Mouse (Mus musculus): Measurements from ENCODE around the gene Acvr1b. TPM values are rescaled to one million over a fixed set of nuclear protein-coding genes. Genes with fewer than 3 reads are reported as not detected.

Gene Acvr1b
- polyA plus RNA-seq, 1 experiment from 2014 or later = 5.8 TPM

DNA sequence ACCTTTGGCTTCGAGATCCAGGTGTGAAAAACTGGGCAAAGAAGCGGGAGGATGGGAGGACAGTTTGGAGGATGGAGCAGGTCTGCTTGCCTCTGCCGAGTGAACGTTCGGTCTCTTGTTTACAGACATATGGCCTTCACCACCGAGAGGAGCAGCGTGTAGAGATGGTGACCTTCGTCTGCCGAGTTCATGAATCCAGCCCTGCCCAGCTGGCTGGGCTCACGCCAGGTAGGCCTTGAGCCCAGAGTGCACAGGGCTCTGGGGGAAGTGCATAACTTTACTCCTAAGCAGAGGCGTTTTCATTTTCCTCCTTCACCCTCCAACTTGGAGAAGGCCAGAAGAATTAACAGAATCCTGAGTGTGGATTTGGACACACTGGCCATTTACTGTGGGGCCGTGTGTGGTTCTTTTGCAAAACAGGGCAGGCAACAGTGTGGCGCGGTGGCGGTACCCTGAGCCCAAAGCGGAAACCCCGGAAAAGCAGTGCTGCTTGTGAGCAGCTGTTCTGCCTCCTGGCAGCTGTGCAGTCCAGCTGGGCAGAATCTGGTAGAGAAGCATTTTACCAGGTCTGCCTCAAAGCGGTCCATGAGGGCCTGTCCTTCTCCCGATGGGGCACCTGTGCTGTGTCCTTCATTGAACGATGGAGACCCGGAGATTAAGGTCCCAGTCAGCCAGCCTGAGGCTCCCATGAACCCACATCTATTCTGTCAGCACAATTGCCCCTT lies 55.2 kb downstream of the Acvr1b start:
- ATAC-seq (replicated peaks; ENCODE audit: low FRiP score, low read depth) = no peak
- no peak overlapping the region for H3K4me3 ChIP-seq (replicated peaks; ENCODE audit: low read depth, low read length)
- H3K27ac ChIP-seq = no peak overlapping the region
- H3K36me3 ChIP-seq (ENCODE audit: insufficient read depth, low read length) = peaks cover 14% of the 10 kb centered on the region; the same call in 1 of the 2 replicates
- DNase-seq (ENCODE audit: low spot score) = no peak
- 81% methylated on average over 21 of the region's 21 CpGs for WGBS
- H3K4me1 ChIP-seq (replicated peaks; ENCODE audit: insufficient read depth, low read length) = 0 out of 2 replicates have a peak, but pooled peaks cover 2% of the 10 kb centered on the region
- H3K27me3 ChIP-seq (ENCODE audit: insufficient read depth, low read length) = no peaks in the 10 kb centered on the region
- no peak overlapping the region for H3K9ac ChIP-seq (ENCODE audit: low read depth, low read length)
- 0 out of 2 replicates have a peak overlapping the region, but pooled peaks have one; percentile 30 for H3K4me2 ChIP-seq (ENCODE audit: low read length)
- no peaks in the 10 kb centered on the region for H3K9me3 ChIP-seq (replicated peaks; ENCODE audit: low read length)
- no peak for TF ChIP-seq CTCF (IDR thresholded peaks at IDR 0.05; ENCODE audit: low read depth)

DNA sequence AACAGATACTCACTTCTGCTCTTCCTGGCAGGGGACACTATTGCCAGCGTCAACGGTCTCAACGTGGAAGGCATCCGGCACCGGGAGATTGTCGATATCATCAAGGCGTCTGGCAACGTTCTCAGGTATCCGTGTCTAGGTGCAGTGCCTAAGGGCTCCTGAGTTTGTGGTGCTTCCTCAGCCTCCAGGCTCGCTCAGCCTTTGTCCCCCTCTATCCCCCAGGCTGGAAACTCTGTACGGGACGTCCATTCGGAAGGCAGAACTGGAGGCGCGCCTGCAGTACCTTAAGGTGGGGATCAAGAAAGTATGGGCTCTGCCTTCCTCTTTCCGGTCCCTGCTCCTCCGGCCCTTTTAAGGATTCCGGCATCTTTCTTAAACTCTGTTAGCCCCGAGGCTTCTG lies 56.6 kb downstream of the Acvr1b start:
- ATAC-seq (replicated peaks; ENCODE audit: low FRiP score, low read depth) = no peak
- no peak overlapping the region for H3K4me3 ChIP-seq (replicated peaks; ENCODE audit: low read depth, low read length)

DNA sequence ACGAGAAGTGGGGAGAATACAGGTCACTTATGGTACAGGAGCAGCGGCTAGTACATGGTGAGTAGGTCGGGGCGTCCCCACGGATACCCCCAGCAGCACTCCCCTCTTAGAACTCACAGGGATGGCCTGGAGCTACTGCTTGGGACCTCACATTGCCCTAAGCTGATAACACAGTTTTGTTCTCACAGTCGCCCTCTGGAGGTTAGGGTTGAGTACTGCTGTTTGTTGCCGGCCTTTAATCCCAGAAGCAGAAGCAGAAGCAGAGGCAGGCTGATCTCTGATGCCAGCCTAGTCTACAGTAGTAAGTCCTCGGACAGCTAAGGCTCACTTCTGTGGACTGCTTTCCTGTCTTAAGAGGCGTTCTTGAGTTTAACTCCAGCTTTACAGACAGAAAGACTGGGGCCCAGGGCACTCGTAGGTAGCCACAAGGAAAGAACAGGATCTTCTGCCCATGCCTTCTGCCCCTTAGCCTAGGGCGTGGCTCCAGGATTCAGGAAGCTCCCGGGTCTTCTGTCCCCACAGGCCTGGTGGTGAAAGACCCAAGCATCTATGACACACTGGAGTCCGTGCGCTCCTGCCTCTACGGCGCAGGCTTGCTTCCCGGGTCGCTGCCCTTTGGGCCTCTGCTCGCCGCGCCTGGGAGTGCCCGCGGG lies 57.3 kb downstream of the Acvr1b start:
- WGBS = 76% methylated on average over 23 of the region's 23 CpGs
- Histone ChIP-seq H3K4me2 (ENCODE audit: low read length) (peak overlapping the region; percentile 40), H3K27me3 (ENCODE audit: insufficient read depth, low read length) (no peaks in the 10 kb centered on the region), H3K4me1 (replicated peaks; ENCODE audit: insufficient read depth, low read length) (peaks cover 2% of the 10 kb centered on the region; the same call in 1 of the 2 replicates), H3K9ac (ENCODE audit: low read depth, low read length) (peak overlapping the region; percentile 10; the same call in 1 of the 2 replicates), H3K4me3 (replicated peaks; ENCODE audit: low read depth, low read length) (0 out of 2 replicates have a peak overlapping the region, but pooled peaks have one; percentile 6), H3K36me3 (ENCODE audit: insufficient read depth, low read length) (peaks cover 14% of the 10 kb centered on the region; the same call in 1 of the 2 replicates), H3K9me3 (replicated peaks; ENCODE audit: low read length) (no peaks in the 10 kb centered on the region), H3K27ac (no peak overlapping the region)
- TF ChIP-seq CTCF (IDR thresholded peaks at IDR 0.05; ENCODE audit: low read depth) = peak; percentile 59
- ATAC-seq (replicated peaks; ENCODE audit: low FRiP score, low read depth) (no peak), DNase-seq (ENCODE audit: low spot score) (no peak)

More for the DNA sequence above, 56.6 kb downstream of the Acvr1b start:
- WGBS = 94% methylated on average over 19 of the region's 19 CpGs
- no peaks in the 10 kb centered on the region; the same call in 1 of the 2 replicates for H3K4me1 ChIP-seq (replicated peaks; ENCODE audit: insufficient read depth, low read length)
- no peak for TF ChIP-seq CTCF (IDR thresholded peaks at IDR 0.05; ENCODE audit: low read depth)
- H3K27ac ChIP-seq = no peak overlapping the region
- peaks cover 14% of the 10 kb centered on the region; the same call in 1 of the 2 replicates for H3K36me3 ChIP-seq (ENCODE audit: insufficient read depth, low read length)
- DNase-seq (ENCODE audit: low spot score) = no peak
- no peak overlapping the region for H3K9ac ChIP-seq (ENCODE audit: low read depth, low read length)
- H3K9me3 ChIP-seq (replicated peaks; ENCODE audit: low read length) = no peaks in the 10 kb centered on the region
- no peak overlapping the region for H3K4me2 ChIP-seq (ENCODE audit: low read length)
- no peaks in the 10 kb centered on the region for H3K27me3 ChIP-seq (ENCODE audit: insufficient read depth, low read length)

DNA sequence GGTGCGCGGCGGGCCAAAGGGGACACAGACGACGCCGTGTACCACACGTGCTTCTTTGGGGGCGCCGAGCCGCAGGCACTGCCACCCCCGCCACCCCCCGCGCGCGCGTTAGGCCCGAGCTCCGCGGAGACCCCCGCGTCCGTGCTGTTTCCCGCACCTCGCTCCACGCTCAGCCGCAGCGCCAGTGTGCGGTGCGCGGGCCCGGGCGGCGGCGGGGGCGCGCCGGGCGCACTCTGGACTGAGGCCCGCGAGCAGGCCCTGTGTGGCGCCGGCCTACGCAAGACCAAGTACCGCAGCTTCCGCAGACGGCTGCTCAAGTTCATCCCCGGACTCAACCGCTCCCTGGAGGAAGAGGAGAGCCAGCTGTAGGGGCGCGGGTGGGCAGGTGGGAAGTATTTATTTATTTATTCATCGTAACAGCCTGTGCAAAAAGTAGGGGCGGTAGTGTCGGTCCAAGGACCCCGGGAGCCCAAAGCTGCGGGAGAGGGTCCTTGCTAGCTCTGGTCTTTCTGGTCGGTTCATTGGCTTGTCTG lies 57.8 kb downstream of the Acvr1b start:
- Histone ChIP-seq H3K9ac (ENCODE audit: low read depth, low read length) (peak overlapping the region; percentile 10; the same call in 1 of the 2 replicates), H3K27ac (no peak overlapping the region), H3K27me3 (ENCODE audit: insufficient read depth, low read length) (no peaks in the 10 kb centered on the region), H3K4me1 (replicated peaks; ENCODE audit: insufficient read depth, low read length) (peaks cover 3% of the 10 kb centered on the region; the same call in 1 of the 2 replicates), H3K4me3 (replicated peaks; ENCODE audit: low read depth, low read length) (0 out of 2 replicates have a peak overlapping the region, but pooled peaks have one; percentile 6), H3K9me3 (replicated peaks; ENCODE audit: low read length) (no peaks in the 10 kb centered on the region), H3K36me3 (ENCODE audit: insufficient read depth, low read length) (peaks cover 14% of the 10 kb centered on the region; the same call in 1 of the 2 replicates), H3K4me2 (ENCODE audit: low read length) (peak overlapping the region; percentile 40)
- no peak for DNase-seq (ENCODE audit: low spot score)
- no peak for TF ChIP-seq CTCF (IDR thresholded peaks at IDR 0.05; ENCODE audit: low read depth)
- whole genome bisulfite sequencing = 57% methylated on average over 56 of the region's 56 CpGs
- ATAC-seq (replicated peaks; ENCODE audit: low FRiP score, low read depth) = no peak

DNA sequence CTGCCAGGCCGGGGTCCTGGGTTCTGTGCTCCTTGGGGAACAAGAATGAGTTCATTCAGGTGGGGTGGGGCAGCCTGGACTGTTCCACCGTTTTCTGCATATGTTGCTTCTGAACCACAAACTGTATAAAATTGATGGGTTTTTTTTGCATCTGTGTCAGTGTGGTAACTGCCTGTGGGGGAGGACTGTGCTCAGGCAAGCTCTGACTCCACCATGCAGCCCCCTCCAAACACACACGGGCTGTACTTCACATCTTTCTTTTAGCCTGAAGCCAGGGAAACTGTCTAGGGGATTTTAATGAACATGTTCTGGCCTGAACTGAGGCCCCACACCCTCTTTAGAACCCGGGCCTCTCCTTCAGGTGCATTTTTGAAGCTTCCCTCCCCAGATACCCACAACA lies 58.7 kb downstream of the Acvr1b start:
- Histone ChIP-seq H3K9ac (ENCODE audit: low read depth, low read length) (no peak overlapping the region), H3K27me3 (ENCODE audit: insufficient read depth, low read length) (no peaks in the 10 kb centered on the region), H3K9me3 (replicated peaks; ENCODE audit: low read length) (no peaks in the 10 kb centered on the region), H3K36me3 (ENCODE audit: insufficient read depth, low read length) (peaks cover 14% of the 10 kb centered on the region; the same call in 1 of the 2 replicates), H3K4me2 (ENCODE audit: low read length) (no peak overlapping the region), H3K27ac (no peak overlapping the region), H3K4me1 (replicated peaks; ENCODE audit: insufficient read depth, low read length) (peaks cover 3% of the 10 kb centered on the region; the same call in 1 of the 2 replicates), H3K4me3 (replicated peaks; ENCODE audit: low read depth, low read length) (no peak overlapping the region)
- DNase-seq (ENCODE audit: low spot score) = no peak
- ATAC-seq (replicated peaks; ENCODE audit: low FRiP score, low read depth) = no peak
- WGBS = 53% methylated on average over 4 of the region's 4 CpGs
- TF ChIP-seq CTCF (IDR thresholded peaks at IDR 0.05; ENCODE audit: low read depth) = no peak

DNA sequence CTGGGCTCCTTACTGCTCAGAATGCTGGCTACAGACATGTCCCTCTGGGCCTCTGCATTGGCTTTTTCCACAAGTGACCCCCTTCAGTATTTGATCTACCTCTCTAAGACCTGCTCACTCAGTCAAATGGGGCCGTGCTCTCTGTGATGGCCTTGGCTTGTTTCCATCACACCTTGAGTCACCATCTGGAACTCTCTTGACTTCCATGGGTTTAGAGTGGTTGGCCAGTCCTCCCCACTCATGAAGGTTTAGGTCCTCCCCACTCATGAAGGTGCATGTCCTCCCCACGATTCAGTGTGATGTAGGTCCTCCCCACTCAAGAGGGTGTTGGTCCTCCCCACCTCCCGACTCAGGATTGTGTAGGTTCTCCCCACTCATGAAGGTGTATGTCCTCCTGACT lies 59.3 kb downstream of the Acvr1b start:
- peaks cover 3% of the 10 kb centered on the region; the same call in 1 of the 2 replicates for H3K4me1 ChIP-seq (replicated peaks; ENCODE audit: insufficient read depth, low read length)
- H3K27me3 ChIP-seq (ENCODE audit: insufficient read depth, low read length) = no peaks in the 10 kb centered on the region
- DNase-seq (ENCODE audit: low spot score) (no peak), ATAC-seq (replicated peaks; ENCODE audit: low FRiP score, low read depth) (no peak)
- no peak overlapping the region for H3K27ac ChIP-seq
- no peak overlapping the region for H3K4me2 ChIP-seq (ENCODE audit: low read length)
- H3K36me3 ChIP-seq (ENCODE audit: insufficient read depth, low read length) = peaks cover 14% of the 10 kb centered on the region; the same call in 1 of the 2 replicates
- no peak overlapping the region for H3K4me3 ChIP-seq (replicated peaks; ENCODE audit: low read depth, low read length)
- no peak overlapping the region for H3K9ac ChIP-seq (ENCODE audit: low read depth, low read length)
- WGBS = 89% methylated on average over 3 of the region's 3 CpGs
- TF ChIP-seq CTCF (IDR thresholded peaks at IDR 0.05; ENCODE audit: low read depth) = no peak
- H3K9me3 ChIP-seq (replicated peaks; ENCODE audit: low read length) = no peaks in the 10 kb centered on the region
